Mouse (Mus musculus): Measurements from ENCODE around the gene Mrpl20. TPM values are rescaled to one million over a fixed set of nuclear protein-coding genes. Genes with fewer than 3 reads are reported as not detected.

Gene Mrpl20
- polyA plus RNA-seq, 1 experiment from 2014 or later = 255 TPM

DNA sequence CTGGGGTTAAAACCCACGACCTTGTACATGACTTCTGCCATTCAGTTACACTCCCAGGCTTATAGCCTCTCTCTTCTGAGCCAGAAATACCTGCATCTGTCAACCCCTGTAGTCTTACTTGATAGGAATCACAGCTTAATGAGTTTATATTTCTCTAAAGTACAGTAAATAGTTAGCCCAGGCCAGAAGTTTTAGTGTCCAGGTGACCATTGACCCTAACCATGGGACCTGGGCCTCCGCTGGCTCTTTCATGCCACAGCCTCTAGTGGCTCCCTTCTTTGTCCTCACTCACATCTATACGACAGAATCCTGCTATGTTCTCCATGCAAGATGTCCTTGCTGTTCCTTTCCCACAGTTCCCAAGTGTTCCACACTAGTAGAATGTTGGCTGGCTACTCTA, 5.2 kb downstream of the Mrpl20 start:
- H3K27me3 ChIP-seq (ENCODE audit: control insufficient read depth, insufficient read depth, low read length) = no peaks in the 10 kb centered on the region
- DNase-seq (no peak), ATAC-seq (ENCODE audit: low FRiP score, low TSS enrichment) (no peak)
- H3K9me3 ChIP-seq (ENCODE audit: control insufficient read depth, low read length) = no peaks in the 10 kb centered on the region
- H3K9ac ChIP-seq (replicated peaks; ENCODE audit: low read length) = no peak overlapping the region
- H3K36me3 ChIP-seq (ENCODE audit: control insufficient read depth, insufficient read depth, low read length) = peaks cover 56% of the 10 kb centered on the region
- H3K4me2 ChIP-seq (ENCODE audit: low read length) = no peak overlapping the region
- H3K4me3 ChIP-seq (replicated peaks; ENCODE audit: low read depth, low read length) = no peak overlapping the region
- H3K4me1 ChIP-seq (ENCODE audit: control insufficient read depth, insufficient read depth, low read length) = peaks cover 16% of the 10 kb centered on the region; the same call in 1 of the 2 replicates
- no peak overlapping the region for H3K27ac ChIP-seq (replicated peaks; ENCODE audit: low read depth, low read length)
- 90% methylated on average over 3 of the region's 3 CpGs for WGBS

DNA sequence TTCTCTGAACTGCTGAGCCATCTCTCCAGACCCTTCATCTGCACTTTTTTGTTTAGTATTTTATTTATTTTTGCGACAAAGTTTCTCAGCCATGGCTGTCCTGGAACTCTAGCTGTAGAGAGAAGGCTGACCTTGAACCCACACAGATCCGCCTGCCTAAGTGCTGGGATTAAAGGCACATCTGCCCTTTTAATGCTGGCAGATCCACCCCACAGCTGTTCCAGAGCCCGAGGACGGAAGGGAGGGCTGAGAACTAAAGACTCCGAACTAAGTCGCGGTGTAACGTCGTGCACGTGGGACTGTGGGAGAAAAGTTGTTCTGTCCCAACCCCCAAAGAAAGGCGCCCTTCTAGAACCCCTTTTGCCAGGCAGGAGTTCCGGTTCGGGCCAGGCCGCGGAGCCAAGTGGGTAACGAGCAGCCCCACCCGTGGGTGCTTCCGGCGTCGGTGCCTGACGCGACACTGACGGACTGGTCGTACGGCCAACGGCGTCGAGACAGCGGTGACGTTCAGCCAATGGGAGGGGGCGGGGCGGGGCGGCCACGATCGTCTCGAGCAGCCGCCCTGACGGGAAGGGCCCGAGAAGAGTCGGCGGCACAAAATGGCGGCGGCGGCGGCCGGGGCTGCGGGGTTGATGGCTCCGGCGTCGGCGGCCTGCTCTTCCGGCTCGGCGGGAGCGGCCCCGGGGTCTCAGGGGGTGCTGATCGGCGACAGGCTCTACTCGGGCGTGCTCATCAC, 9.4 kb downstream of the Mrpl20 start, which contains the start of gene Ccnl2:
Gene Ccnl2 (plus strand): TSS at position 561 of the 736 bp plus-strand sequence.
- Histone ChIP-seq H3K9ac (replicated peaks; ENCODE audit: low read length) (peak within 1 kb of the TSS; percentile 99), H3K4me1 (ENCODE audit: control insufficient read depth, insufficient read depth, low read length) (peaks cover 18% of the 10 kb centered on the region), H3K27ac (replicated peaks; ENCODE audit: low read depth, low read length) (peak within 1 kb of the TSS; percentile 87), H3K9me3 (ENCODE audit: control insufficient read depth, low read length) (no peaks in the 10 kb centered on the region), H3K4me2 (ENCODE audit: low read length) (peak within 1 kb of the TSS; percentile 96), H3K36me3 (ENCODE audit: control insufficient read depth, insufficient read depth, low read length) (peaks cover 75% of the 10 kb centered on the region), H3K27me3 (ENCODE audit: control insufficient read depth, insufficient read depth, low read length) (no peaks in the 10 kb centered on the region), H3K4me3 (replicated peaks; ENCODE audit: low read depth, low read length) (peak within 1 kb of the TSS; percentile 99)
- DNase-seq (peak; percentile 98), ATAC-seq (ENCODE audit: low FRiP score, low TSS enrichment) (peak; percentile 99)
- WGBS = under 1% methylated on average over 60 of the region's 60 CpGs

DNA sequence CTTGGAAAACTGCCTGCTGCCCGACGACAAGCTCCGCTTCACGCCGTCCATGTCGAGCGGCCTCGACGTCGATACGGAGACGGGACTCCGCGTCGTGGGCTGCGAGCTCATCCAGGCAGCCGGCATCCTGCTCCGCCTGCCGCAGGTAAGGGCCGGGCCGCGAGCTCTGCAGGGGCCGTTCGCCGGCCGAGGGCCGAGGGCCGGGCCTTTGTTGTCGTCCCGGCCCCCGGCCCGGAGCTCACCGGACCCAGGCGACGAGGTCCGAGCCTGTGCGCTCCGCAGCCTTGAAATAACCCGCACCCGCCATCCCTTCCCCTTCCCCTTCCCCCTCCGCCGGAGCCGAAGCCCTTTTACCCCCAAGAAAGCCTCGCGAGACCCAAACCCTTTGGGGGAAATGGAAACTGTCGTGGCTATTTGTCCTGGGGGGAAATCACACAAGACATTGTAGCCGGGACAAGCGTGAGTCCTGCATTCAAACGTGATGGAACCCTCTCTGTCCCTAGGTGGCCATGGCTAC, 10.0 kb downstream of the Mrpl20 start:
- Histone ChIP-seq H3K4me3 (replicated peaks; ENCODE audit: low read depth, low read length) (peak overlapping the region; percentile 99), H3K27ac (replicated peaks; ENCODE audit: low read depth, low read length) (peak overlapping the region; percentile 87), H3K4me2 (ENCODE audit: low read length) (peak overlapping the region; percentile 96), H3K9ac (replicated peaks; ENCODE audit: low read length) (peak overlapping the region; percentile 99), H3K36me3 (ENCODE audit: control insufficient read depth, insufficient read depth, low read length) (peaks cover 76% of the 10 kb centered on the region), H3K4me1 (ENCODE audit: control insufficient read depth, insufficient read depth, low read length) (peaks cover 18% of the 10 kb centered on the region), H3K9me3 (ENCODE audit: control insufficient read depth, low read length) (no peaks in the 10 kb centered on the region), H3K27me3 (ENCODE audit: control insufficient read depth, insufficient read depth, low read length) (no peaks in the 10 kb centered on the region)
- under 1% methylated on average over 47 of the region's 49 CpGs for WGBS
- peak; percentile 11; the same call in 1 of the 2 replicates for ATAC-seq (ENCODE audit: low FRiP score, low TSS enrichment)
- DNase-seq = peak; percentile 57

DNA sequence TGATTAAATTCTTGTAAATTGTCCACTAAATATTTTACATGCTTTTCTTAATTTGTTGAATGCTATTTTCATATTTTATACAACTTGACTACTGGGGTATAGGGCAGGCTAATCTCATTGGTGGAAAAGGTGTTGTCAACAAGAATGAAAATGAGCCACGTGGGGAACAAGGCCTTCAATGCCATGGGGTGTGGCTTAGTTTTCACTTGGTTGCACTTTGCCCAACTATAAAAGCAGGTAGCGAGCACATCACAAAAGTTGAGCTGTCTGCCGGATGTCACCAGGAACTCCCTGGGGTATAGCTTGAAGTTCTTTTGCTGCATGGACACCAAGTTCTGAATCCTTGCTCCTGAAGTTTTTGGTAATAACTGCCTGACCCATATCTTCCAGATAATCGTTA, 14.9 kb downstream of the Mrpl20 start:
- Histone ChIP-seq H3K4me2 (ENCODE audit: low read length) (no peak overlapping the region), H3K27ac (replicated peaks; ENCODE audit: low read depth, low read length) (no peak overlapping the region), H3K27me3 (ENCODE audit: control insufficient read depth, insufficient read depth, low read length) (no peaks in the 10 kb centered on the region), H3K9me3 (ENCODE audit: control insufficient read depth, low read length) (no peaks in the 10 kb centered on the region), H3K4me1 (ENCODE audit: control insufficient read depth, insufficient read depth, low read length) (peaks cover 12% of the 10 kb centered on the region), H3K9ac (replicated peaks; ENCODE audit: low read length) (no peak overlapping the region), H3K36me3 (ENCODE audit: control insufficient read depth, insufficient read depth, low read length) (peaks cover 89% of the 10 kb centered on the region), H3K4me3 (replicated peaks; ENCODE audit: low read depth, low read length) (no peak overlapping the region)
- DNase-seq = no peak
- ATAC-seq (ENCODE audit: low FRiP score, low TSS enrichment) = no peak
- WGBS = 79% methylated on average over 4 of the region's 4 CpGs

DNA sequence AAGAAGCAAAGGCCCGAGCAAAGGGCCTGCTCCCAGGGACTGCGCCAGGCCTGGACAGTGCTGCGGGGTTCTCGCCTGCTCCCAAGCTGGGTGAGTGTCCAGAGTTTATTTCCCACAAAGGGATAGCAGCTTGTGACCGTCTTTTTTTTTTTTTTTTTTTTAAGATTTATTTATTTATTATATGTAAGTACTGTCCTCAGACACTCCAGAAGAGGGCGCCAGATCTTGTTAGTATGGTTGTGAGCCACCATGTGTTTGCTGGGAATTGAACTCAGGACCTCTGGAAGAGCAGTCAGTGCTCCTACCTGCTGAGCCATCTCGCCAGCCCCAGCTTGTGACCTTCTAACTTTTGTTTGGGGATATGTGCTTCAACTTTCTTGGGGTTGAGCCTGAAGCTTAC, 18.3 kb downstream of the Mrpl20 start:
- no peak for ATAC-seq (ENCODE audit: low FRiP score, low TSS enrichment)
- DNase-seq = peak; percentile 46
- 74% methylated on average over 7 of the region's 7 CpGs for WGBS

DNA sequence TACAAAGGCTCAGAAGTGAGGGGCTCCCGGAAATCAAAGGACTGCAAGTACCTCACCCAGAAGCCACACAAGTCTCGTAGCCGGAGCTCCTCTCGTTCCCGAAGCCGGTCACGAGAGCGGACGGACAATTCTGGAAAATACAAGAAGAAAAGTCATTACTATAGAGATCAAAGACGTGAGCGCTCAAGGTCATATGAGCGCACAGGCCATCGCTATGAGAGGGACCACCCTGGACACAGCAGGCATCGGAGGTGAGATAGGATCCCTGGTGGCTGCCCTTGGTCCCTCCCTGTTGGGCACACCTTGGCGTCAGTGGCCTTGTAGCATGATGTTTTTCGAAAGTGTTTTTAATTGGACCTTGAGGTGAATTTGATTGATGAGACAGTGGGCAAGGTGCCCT, 20.8 kb downstream of the Mrpl20 start:
- no peak for ATAC-seq (ENCODE audit: low FRiP score, low TSS enrichment)
- no peak overlapping the region for H3K4me3 ChIP-seq (replicated peaks; ENCODE audit: low read depth, low read length)
- WGBS = 97% methylated on average over 16 of the region's 16 CpGs

More for the DNA sequence above, 18.3 kb downstream of the Mrpl20 start:
- Histone ChIP-seq H3K27ac (replicated peaks; ENCODE audit: low read depth, low read length) (no peak overlapping the region), H3K4me3 (replicated peaks; ENCODE audit: low read depth, low read length) (no peak overlapping the region), H3K27me3 (ENCODE audit: control insufficient read depth, insufficient read depth, low read length) (no peaks in the 10 kb centered on the region), H3K9me3 (ENCODE audit: control insufficient read depth, low read length) (no peaks in the 10 kb centered on the region), H3K4me1 (ENCODE audit: control insufficient read depth, insufficient read depth, low read length) (no peaks in the 10 kb centered on the region), H3K9ac (replicated peaks; ENCODE audit: low read length) (no peak overlapping the region), H3K36me3 (ENCODE audit: control insufficient read depth, insufficient read depth, low read length) (peaks cover 96% of the 10 kb centered on the region), H3K4me2 (ENCODE audit: low read length) (no peak overlapping the region)

DNA sequence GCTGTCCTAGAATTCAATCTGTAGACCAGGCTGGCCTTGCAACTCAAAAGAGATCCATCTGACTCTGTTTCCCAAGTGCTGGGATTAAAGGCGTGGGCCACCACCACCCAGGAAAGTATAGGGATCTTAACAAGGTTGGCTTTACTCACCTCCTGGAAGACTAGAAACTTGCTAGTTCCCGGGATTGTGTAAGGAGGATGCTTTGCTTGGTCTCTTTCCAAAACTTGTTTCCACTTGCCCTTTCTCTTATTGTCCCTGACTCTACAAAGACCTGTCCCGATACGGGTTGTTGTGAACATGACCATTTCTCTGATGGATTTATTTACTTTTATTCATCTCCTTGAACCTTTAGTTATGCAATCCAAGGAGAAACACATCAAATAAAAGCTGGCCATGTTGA, 27.2 kb downstream of the Mrpl20 start:
- Histone ChIP-seq H3K9ac (replicated peaks; ENCODE audit: low read length) (no peak overlapping the region), H3K4me1 (ENCODE audit: control insufficient read depth, insufficient read depth, low read length) (peaks cover 9% of the 10 kb centered on the region), H3K27ac (replicated peaks; ENCODE audit: low read depth, low read length) (no peak overlapping the region), H3K36me3 (ENCODE audit: control insufficient read depth, insufficient read depth, low read length) (peaks cover 36% of the 10 kb centered on the region), H3K4me2 (ENCODE audit: low read length) (no peak overlapping the region), H3K27me3 (ENCODE audit: control insufficient read depth, insufficient read depth, low read length) (no peaks in the 10 kb centered on the region), H3K9me3 (ENCODE audit: control insufficient read depth, low read length) (no peaks in the 10 kb centered on the region), H3K4me3 (replicated peaks; ENCODE audit: low read depth, low read length) (no peak overlapping the region)
- WGBS = 95% methylated on average over 4 of the region's 4 CpGs
- no peak for ATAC-seq (ENCODE audit: low FRiP score, low TSS enrichment)
- no peak for DNase-seq

More for the DNA sequence above, 20.8 kb downstream of the Mrpl20 start:
- no peaks in the 10 kb centered on the region for H3K27me3 ChIP-seq (ENCODE audit: control insufficient read depth, insufficient read depth, low read length)
- no peak for DNase-seq
- no peaks in the 10 kb centered on the region for H3K9me3 ChIP-seq (ENCODE audit: control insufficient read depth, low read length)
- H3K36me3 ChIP-seq (ENCODE audit: control insufficient read depth, insufficient read depth, low read length) = peaks cover 92% of the 10 kb centered on the region
- no peak overlapping the region for H3K9ac ChIP-seq (replicated peaks; ENCODE audit: low read length)
- H3K27ac ChIP-seq (replicated peaks; ENCODE audit: low read depth, low read length) = no peak overlapping the region
- H3K4me1 ChIP-seq (ENCODE audit: control insufficient read depth, insufficient read depth, low read length) = no peaks in the 10 kb centered on the region
- no peak overlapping the region for H3K4me2 ChIP-seq (ENCODE audit: low read length)

DNA sequence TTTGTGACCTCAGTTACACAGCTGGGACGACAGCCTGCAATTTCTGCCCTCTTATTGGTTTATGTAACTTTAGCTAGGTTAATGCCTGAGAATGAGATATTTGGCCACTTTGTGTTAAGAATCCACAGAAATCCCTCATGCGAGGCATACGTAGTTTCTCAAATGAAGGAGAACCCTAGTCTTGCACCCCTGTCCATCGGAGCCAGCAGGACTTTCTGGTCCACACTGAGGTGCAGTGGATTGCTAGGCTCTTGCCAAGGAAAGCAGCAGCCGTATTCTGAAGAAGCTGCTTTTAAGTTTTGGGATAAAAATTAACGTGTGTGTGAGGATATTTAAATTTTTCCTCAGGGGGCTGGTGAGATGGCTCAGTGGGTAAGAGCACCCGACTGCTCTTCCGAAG, 27.9 kb downstream of the Mrpl20 start:
- H3K4me1 ChIP-seq (ENCODE audit: control insufficient read depth, insufficient read depth, low read length) = peaks cover 9% of the 10 kb centered on the region
- no peak overlapping the region for H3K27ac ChIP-seq (replicated peaks; ENCODE audit: low read depth, low read length)

More for the DNA sequence above, 27.9 kb downstream of the Mrpl20 start:
- H3K36me3 ChIP-seq (ENCODE audit: control insufficient read depth, insufficient read depth, low read length) = peaks cover 29% of the 10 kb centered on the region
- WGBS = 51% methylated on average over 8 of the region's 8 CpGs
- no peak overlapping the region for H3K9ac ChIP-seq (replicated peaks; ENCODE audit: low read length)
- no peaks in the 10 kb centered on the region for H3K9me3 ChIP-seq (ENCODE audit: control insufficient read depth, low read length)
- DNase-seq (no peak), ATAC-seq (ENCODE audit: low FRiP score, low TSS enrichment) (no peak)
- no peaks in the 10 kb centered on the region for H3K27me3 ChIP-seq (ENCODE audit: control insufficient read depth, insufficient read depth, low read length)
- peak overlapping the region; percentile 76; the same call in 1 of the 2 replicates for H3K4me3 ChIP-seq (replicated peaks; ENCODE audit: low read depth, low read length)
- H3K4me2 ChIP-seq (ENCODE audit: low read length) = peak overlapping the region; percentile 99
